Mouse (Mus musculus) myocyte (in vitro differentiated cells): ENCODE measurements around the gene Aym1.

Source experiments
- E2F4 ChIP-seq: IDR thresholded peaks from one replicate; pipeline ENCODE4 v1.6.1; 2011; ENCODE audit warnings: mild to moderate bottlenecking, control low read depth, moderate library complexity; ENCODE audit not compliant: insufficient read depth
- MAX ChIP-seq: IDR thresholded peaks from one replicate; pipeline ENCODE4 v1.6.1; 2011; ENCODE audit warnings: low read depth, mild to moderate bottlenecking, control low read depth
- POLR2A ChIP-seq: IDR thresholded peaks from one replicate; pipeline ENCODE4 v1.6.1; 2011; ENCODE audit warnings: low read depth, mild to moderate bottlenecking, control low read depth, moderate library complexity; ENCODE audit not compliant: insufficient read length
- POLR2AphosphoS2 ChIP-seq: IDR thresholded peaks from one replicate; pipeline ENCODE4 v1.6.1; 2011; ENCODE audit warnings: low read depth, control low read depth; ENCODE audit not compliant: insufficient read length
- REST ChIP-seq: IDR thresholded peaks from one replicate; pipeline ENCODE4 v1.6.1; 2011; ENCODE audit warnings: mild to moderate bottlenecking, control low read depth, moderate library complexity; ENCODE audit not compliant: insufficient read depth, insufficient read length
- SRF ChIP-seq: IDR thresholded peaks from one replicate; pipeline ENCODE4 v1.6.1; 2011; ENCODE audit warnings: low read depth; ENCODE audit not compliant: control insufficient read depth, insufficient read length
- TCF12 ChIP-seq: IDR thresholded peaks from one replicate; pipeline ENCODE4 v1.6.1; 2011; ENCODE audit warnings: mild to moderate bottlenecking, control low read depth; ENCODE audit not compliant: poor library complexity, insufficient read depth, severe bottlenecking
- TCF3 ChIP-seq: IDR thresholded peaks from one replicate; pipeline ENCODE4 v1.6.1; 2011; ENCODE audit warnings: low read depth, control low read depth; ENCODE audit not compliant: insufficient read length

- TF ChIP-seq POLR2A (no peak), TCF12 (no peak), TCF3 (no peak), SRF (no peak), REST (no peak), MAX (no peak), POLR2AphosphoS2 (no peak), E2F4 (no peak)
These were observed 8.8 kb downstream of the Aym1 start for GRCm38 (mm10) chr5:113365921-113366320.
